Mouse (Mus musculus) forebrain, postnatal 0 days (tissue): ENCODE results near the gene Ucp2. TPM values are rescaled to one million over a fixed set of nuclear protein-coding genes. Genes with fewer than 3 reads are reported as not detected.

Source experiments
- ATAC-seq: fragments of 200-750 bp; cut with Nextera tagmentation; 2 replicates; pipeline ENCODE4 v1.8.0; 2017; ENCODE audit warnings: mild to moderate bottlenecking, moderate library complexity
- DNase-seq: peaks from one replicate; pipeline ENCODE4 v3.0.0-alpha.2; 2015
- H3K27ac ChIP-seq: fragments of 300-500 bp; sonication (generic); 2 replicates; pipeline ENCODE4 v1.5.1; 2014; ENCODE audit warnings: low read depth, mild to moderate bottlenecking, antibody characterized with exemption, low read length, moderate library complexity, mixed read lengths
- H3K27me3 ChIP-seq: fragments of 300-500 bp; sonication (generic); 2 replicates; pipeline ENCODE4 v1.6.1; 2014; ENCODE audit warnings: mild to moderate bottlenecking, low read length, mixed read lengths; ENCODE audit not compliant: insufficient read depth
- H3K36me3 ChIP-seq: fragments of 300-500 bp; sonication (generic); 2 replicates; pipeline ENCODE4 v1.6.1; 2014; ENCODE audit warnings: mild to moderate bottlenecking, moderate library complexity; ENCODE audit not compliant: insufficient read depth
- H3K4me1 ChIP-seq: fragments of 300-500 bp; sonication (generic); 2 replicates; pipeline ENCODE4 v1.6.1; 2014; ENCODE audit warnings: antibody characterized with exemption; ENCODE audit not compliant: insufficient read depth
- H3K4me2 ChIP-seq: fragments of 300-500 bp; sonication (generic); 2 replicates; pipeline ENCODE4 v1.6.1; 2014; ENCODE audit warnings: low read depth, mild to moderate bottlenecking, moderate library complexity
- H3K4me3 ChIP-seq: fragments of 300-500 bp; sonication (generic); 2 replicates; pipeline ENCODE4 v1.5.1; 2014; ENCODE audit warnings: low read depth, low read length, mixed read lengths
- H3K9ac ChIP-seq: fragments of 300-500 bp; sonication (generic); 2 replicates; pipeline ENCODE4 v1.6.1; 2014; ENCODE audit warnings: mild to moderate bottlenecking
- H3K9me3 ChIP-seq: fragments of 300-500 bp; sonication (generic); 2 replicates; pipeline ENCODE4 v1.6.1; 2016; ENCODE audit warnings: low read length
- CTCF ChIP-seq: sonication (generic); IDR thresholded peaks from 2 replicates; pipeline ENCODE4 v1.5.1; 2016; ENCODE audit warnings: antibody characterized with exemption, control low read depth, low read depth
- WGBS: fragments of 180-500 bp; shearing (Covaris S2); extraction: QIAGEN DNeasy Blood & Tissue Kit; methylation state at CpG from one replicate; pipeline ENCODE4 v1.1.7; 2014; 5-methylcytosine and 5-hydroxymethylcytosine counted together
- polyA plus RNA-seq: library from polyadenylated mRNA; unstranded; fragments of >200 nt; fragmentation: Nextera tagmentation; extraction: Ambion mirVana; gene quantifications from 2 replicates; pipeline ENCODE4 v1.2.1, GENCODE M21; 2015
- total RNA-seq: library from RNA; depleted of rRNA; stranded (reverse); fragments of >200 nt; gene quantifications from 2 replicates; pipeline ENCODE4 v1.2.3, GENCODE M21; 2014

The Ucp2 gene
- total and polyA plus RNA-seq, 2 experiments from 2014 or later: 88.3 to 106 TPM

GRCm38 (mm10) chr7:100535831-100536230, 42.7 kb downstream of the Ucp2 start:
- Histone ChIP-seq H3K4me2 (no peak overlapping the region), H3K27me3 (no peaks in the 10 kb centered on the region), H3K4me1 (peaks cover 5% of the 10 kb centered on the region; the same call in 1 of the 2 replicates), H3K4me3 (no peak overlapping the region), H3K36me3 (peaks cover 13% of the 10 kb centered on the region), H3K27ac (no peak overlapping the region; the same call in 1 of the 2 replicates), H3K9me3 (no peaks in the 10 kb centered on the region), H3K9ac (no peak overlapping the region)
- 72% methylated on average over 2 of the region's 2 CpGs for WGBS
- no peak for TF ChIP-seq CTCF
- ATAC-seq (no peak), DNase-seq (no peak)

GRCm38 (mm10) chr7:100536804-100537518, 43.8 kb downstream of the Ucp2 start, which contains the start of gene Coa4:
Gene Coa4 (plus strand): TSS chr7:100537071.
- Histone ChIP-seq H3K36me3 (peaks cover 13% of the 10 kb centered on the region), H3K27ac (peak within 1 kb of the TSS; percentile 86), H3K27me3 (no peaks in the 10 kb centered on the region), H3K9me3 (no peaks in the 10 kb centered on the region), H3K4me2 (peak within 1 kb of the TSS; percentile 56), H3K9ac (peak within 1 kb of the TSS; percentile 68), H3K4me3 (peak within 1 kb of the TSS; percentile 56), H3K4me1 (peaks cover 5% of the 10 kb centered on the region; the same call in 1 of the 2 replicates)
- peak; percentile 56 for TF ChIP-seq CTCF
- WGBS: 2% methylated on average over 33 of the region's 33 CpGs
- DNase-seq: peak; percentile 97
- peak; percentile 100 for ATAC-seq

GRCm38 (mm10) chr7:100537519-100537902, 44.4 kb downstream of the Ucp2 start:
- Histone ChIP-seq H3K4me3 (peak overlapping the region; percentile 56), H3K9me3 (no peaks in the 10 kb centered on the region), H3K4me1 (peaks cover 5% of the 10 kb centered on the region; the same call in 1 of the 2 replicates), H3K36me3 (peaks cover 13% of the 10 kb centered on the region), H3K4me2 (peak overlapping the region; percentile 56), H3K27ac (peak overlapping the region; percentile 86), H3K9ac (peak overlapping the region; percentile 68), H3K27me3 (no peaks in the 10 kb centered on the region)
- TF ChIP-seq CTCF: no peak
- 34% methylated on average over 7 of the region's 7 CpGs for WGBS
- DNase-seq (no peak), ATAC-seq (no peak)

GRCm38 (mm10) chr7:100539516-100539915, 46.4 kb downstream of the Ucp2 start:
- Histone ChIP-seq H3K4me3 (no peak overlapping the region), H3K27me3 (no peaks in the 10 kb centered on the region), H3K27ac (no peak overlapping the region), H3K9ac (no peak overlapping the region), H3K36me3 (peaks cover 13% of the 10 kb centered on the region), H3K4me2 (no peak overlapping the region), H3K9me3 (no peaks in the 10 kb centered on the region), H3K4me1 (peaks cover 5% of the 10 kb centered on the region; the same call in 1 of the 2 replicates)
- no peak for TF ChIP-seq CTCF
- DNase-seq (no peak), ATAC-seq (no peak)
- WGBS: 96% methylated on average over 9 of the region's 9 CpGs

- ATAC-seq (no peak), DNase-seq (no peak)
- H3K4me3 ChIP-seq: no peak overlapping the region
- H3K27ac ChIP-seq: no peak overlapping the region
- H3K9ac ChIP-seq: no peak overlapping the region
- WGBS: 58% methylated on average over 1 of the region's 1 CpGs
- no peaks in the 10 kb centered on the region for H3K27me3 ChIP-seq
- H3K4me1 ChIP-seq: no peaks in the 10 kb centered on the region
- H3K36me3 ChIP-seq: peaks cover 18% of the 10 kb centered on the region; the same call in 1 of the 2 replicates
- no peak for TF ChIP-seq CTCF
- no peak overlapping the region for H3K4me2 ChIP-seq
- no peaks in the 10 kb centered on the region for H3K9me3 ChIP-seq
Measured at GRCm38 (mm10) chr7:100544437-100544836, 51.3 kb downstream of the Ucp2 start.

- 80% methylated on average over 4 of the region's 4 CpGs for WGBS
- Histone ChIP-seq H3K36me3 (peaks cover 10% of the 10 kb centered on the region; the same call in 1 of the 2 replicates), H3K4me2 (no peak overlapping the region), H3K4me3 (no peak overlapping the region), H3K4me1 (no peaks in the 10 kb centered on the region), H3K27ac (no peak overlapping the region), H3K9ac (no peak overlapping the region), H3K9me3 (no peaks in the 10 kb centered on the region), H3K27me3 (no peaks in the 10 kb centered on the region)
- no peak for ATAC-seq
- DNase-seq: no peak
- no peak for TF ChIP-seq CTCF
Measured at GRCm38 (mm10) chr7:100547631-100548030, 54.5 kb downstream of the Ucp2 start.

GRCm38 (mm10) chr7:100549796-100550195, 56.7 kb downstream of the Ucp2 start:
- TF ChIP-seq CTCF: no peak
- 89% methylated on average over 3 of the region's 3 CpGs for WGBS
- Histone ChIP-seq H3K27me3 (no peaks in the 10 kb centered on the region), H3K36me3 (peaks cover 10% of the 10 kb centered on the region; the same call in 1 of the 2 replicates), H3K4me1 (peaks cover under 1% of the 10 kb centered on the region; the same call in 1 of the 2 replicates), H3K4me3 (no peak overlapping the region), H3K9me3 (no peaks in the 10 kb centered on the region), H3K4me2 (no peak overlapping the region), H3K27ac (no peak overlapping the region), H3K9ac (no peak overlapping the region)
- no peak for ATAC-seq
- DNase-seq: no peak
